Mouse (Mus musculus): ENCODE measurements around the gene Slc7a7. TPM values are rescaled to one million over a fixed set of nuclear protein-coding genes. Genes with fewer than 3 reads are reported as not detected.
A peak's percentile ranks its signal among the peaks of the same experiment; 100 is the strongest.

Gene Slc7a7
- 1 to 10 TPM; 4.6 to 8.5 (median 6.4) TPM for total RNA-seq (2022)

DNA sequence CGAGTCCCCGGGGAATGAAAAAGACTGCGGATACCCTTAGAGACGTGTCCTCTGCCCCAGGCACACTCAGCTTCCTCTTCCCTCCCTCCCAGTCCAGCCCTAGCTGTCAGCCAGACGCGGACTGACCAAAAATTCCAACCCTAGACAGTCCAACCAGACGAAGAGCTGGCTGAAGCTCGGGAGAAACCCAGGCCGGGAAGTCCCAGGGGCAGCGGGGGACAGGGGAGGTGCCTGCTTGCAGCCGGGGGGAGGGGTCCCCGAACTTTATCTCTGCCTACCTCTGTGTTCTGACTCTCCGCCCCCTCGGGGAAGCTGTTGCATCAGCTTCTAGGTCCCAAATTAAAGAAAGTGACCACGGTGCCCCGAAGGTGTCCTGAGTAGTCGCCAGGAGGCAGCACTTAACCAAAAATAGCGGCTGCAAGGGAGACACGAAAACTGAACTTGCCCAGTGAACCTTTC, at the start of gene Slc7a7:
Gene Slc7a7, minus strand, starts transcription at position 158 of the 459 bp plus-strand sequence.
- no peak for DNase-seq

DNA sequence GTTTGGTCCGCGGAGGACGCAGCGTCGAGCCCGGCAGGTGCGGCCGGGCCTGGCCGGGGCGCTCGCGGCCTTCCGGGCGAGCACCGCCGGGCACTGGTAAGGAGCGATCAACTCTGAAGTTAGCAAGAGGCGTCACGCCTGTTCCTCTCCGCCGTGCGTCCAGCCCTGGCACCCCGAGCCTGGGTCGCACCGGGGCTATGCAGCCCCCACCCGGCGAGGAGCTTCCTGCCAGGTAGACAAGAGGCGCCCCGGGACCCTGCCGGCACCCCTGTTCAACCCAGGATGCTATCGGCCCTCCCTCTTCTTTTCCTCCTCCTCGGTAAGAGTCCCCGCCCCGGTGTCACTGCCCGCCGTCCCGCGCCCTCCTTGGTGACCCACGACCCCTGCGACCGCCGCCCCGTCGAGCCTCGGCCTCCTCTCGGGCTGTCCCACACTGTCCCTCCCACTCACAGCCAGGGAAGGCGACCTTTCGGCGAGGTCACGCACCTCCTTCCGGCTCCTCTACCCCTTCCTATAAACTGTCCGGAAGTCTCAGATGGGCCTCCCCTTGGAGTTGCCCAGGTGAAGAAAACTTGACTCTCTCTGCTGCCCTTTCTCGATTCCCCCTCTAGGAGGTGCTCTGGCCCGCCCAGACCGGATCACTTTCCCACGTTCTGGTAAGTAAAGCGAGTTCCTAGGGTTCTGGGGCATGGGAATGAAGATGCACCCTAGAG, 46.9 kb upstream of the Slc7a7 start:
- peak; percentile 72 for DNase-seq

GRCm38 (mm10) chr14:54463959-54464292, 46.3 kb upstream of the Slc7a7 start, which contains the start of gene Lrp10:
Lrp10 (plus strand) TSS chr14:54464137.
- DNase-seq, result peak; percentile 83

DNA sequence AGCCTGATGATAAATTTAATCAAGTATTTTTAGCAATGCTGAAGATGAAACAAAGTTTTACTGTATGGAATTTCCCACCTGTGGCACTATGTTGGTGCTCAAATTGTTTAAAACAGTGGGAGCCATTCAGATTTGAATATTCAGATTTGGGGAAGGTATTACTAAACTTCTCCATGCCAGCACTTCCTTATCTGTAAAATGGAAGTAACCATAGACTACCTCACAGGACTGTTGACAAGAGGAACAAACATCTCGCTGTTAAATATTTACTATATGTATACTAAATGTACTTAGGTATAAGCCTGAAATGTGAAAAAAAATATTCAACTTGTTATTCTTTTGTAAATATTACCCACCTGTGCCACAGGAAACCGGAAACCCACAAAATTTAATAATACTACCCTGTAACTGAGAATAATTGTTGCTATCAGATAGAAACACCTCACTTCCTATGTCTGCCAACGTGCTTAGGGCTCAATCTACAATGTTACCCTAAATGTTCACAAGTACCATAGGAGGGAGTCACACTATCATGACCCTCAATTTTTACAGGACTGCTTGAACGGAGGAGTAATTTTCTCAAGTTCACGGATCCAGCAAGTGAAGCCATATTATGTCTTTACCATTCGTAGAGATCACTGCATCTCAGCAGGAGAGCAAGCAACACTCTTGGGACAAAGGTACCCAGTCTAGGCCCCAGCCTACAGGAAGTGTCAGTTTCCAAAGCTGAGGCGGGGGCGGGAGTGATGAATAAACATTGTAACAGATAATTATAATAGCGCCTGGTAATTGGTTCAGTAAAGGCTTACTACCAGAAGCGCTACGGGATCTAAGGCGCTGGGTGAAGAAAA, 45.8 kb upstream of the Slc7a7 start:
- DNase-seq, result no peak

DNA sequence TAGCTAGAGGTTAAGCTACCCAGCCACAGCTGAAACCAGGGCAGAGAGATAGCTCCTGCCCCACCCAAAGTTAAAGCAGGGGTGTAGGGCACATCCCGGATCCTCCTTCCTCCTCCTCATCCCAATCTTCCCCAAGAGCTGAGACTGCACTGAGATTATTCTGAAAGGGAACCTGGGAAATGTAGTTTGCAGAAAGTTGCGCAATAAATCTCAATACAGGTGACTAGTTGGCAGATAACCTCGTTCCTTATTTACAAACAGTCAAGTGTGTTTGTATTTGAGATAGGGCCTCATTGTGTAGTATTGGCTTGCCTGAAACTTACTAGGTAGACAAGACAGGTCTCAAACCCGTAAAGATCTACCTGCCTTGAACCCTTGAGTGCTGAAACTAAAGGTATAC, 44.6 kb upstream of the Slc7a7 start:
- no peak for DNase-seq

DNA sequence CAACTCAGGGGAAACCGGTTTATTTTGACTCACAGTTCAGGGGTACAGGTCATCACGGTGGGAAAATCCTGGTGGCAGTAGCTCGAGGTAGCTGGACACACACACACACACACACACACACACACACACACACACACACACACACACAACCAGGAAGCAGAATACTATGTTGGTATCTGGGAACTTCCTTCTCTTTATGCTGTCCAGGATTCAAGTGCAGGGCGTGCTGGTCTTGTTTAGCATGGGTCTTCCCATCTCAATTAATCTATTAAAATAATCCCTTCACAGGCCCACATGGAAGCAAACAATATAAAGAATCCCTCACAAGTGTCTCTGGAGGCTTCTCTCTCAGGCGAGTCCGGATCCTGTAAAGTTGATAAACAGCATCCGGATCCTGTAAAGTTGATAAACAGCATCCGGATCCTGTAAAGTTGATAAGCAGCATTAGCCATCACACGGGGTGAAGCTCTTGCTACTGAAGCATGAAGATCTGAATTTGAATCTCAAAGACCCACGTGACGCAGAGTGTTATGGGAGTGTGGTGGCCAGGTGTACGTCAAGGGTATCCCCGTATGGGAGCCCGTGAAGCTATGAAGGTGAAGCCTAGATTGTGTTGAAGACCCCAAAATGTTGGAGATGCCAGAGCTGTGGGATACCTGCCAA, 40.5 kb upstream of the Slc7a7 start:
- DNase-seq, result no peak

GRCm38 (mm10) chr14:54454669-54455528, 37.3 kb upstream of the Slc7a7 start:
- no peak for DNase-seq

DNA sequence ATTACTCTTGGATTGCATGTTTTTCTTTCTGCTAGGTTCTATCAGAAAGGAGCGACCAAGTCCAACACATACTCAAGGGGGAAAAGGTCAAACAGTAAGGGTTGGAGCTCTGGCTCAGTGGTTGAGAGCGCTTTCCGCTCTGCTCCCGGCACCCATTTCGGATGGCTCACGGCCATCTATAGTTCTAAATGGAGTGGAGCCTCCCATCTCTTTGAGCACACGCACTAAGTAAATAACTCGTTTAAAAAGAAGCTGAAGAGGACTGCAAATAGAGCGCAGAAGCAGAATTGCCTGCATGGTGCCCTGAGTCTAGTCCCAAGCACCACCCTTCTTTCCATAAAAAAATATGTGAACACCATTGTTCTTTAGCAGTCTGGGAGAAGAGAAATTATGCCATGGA, 36.0 kb upstream of the Slc7a7 start:
- DNase-seq, result no peak

DNA sequence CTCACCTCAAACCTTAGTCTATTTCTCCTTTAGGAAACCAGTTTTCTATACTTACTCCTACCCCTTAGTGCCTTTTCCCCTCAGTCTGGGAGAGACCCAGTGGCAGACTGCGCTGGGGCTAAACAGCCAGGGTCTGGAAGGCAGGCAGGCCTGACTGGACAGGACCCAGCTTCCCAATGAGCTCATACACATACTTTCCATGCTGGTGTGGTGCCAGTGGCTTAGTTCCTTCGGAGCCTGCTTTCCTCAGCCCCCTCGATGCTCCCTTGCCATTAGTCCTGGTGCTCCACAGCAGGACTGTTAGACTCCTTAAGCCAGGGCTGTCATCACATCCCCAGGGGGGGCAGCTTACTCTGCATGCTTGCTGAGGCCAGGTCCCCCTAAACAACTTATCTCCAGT, 27.9 kb upstream of the Slc7a7 start:
- DNase-seq, result no peak

DNA sequence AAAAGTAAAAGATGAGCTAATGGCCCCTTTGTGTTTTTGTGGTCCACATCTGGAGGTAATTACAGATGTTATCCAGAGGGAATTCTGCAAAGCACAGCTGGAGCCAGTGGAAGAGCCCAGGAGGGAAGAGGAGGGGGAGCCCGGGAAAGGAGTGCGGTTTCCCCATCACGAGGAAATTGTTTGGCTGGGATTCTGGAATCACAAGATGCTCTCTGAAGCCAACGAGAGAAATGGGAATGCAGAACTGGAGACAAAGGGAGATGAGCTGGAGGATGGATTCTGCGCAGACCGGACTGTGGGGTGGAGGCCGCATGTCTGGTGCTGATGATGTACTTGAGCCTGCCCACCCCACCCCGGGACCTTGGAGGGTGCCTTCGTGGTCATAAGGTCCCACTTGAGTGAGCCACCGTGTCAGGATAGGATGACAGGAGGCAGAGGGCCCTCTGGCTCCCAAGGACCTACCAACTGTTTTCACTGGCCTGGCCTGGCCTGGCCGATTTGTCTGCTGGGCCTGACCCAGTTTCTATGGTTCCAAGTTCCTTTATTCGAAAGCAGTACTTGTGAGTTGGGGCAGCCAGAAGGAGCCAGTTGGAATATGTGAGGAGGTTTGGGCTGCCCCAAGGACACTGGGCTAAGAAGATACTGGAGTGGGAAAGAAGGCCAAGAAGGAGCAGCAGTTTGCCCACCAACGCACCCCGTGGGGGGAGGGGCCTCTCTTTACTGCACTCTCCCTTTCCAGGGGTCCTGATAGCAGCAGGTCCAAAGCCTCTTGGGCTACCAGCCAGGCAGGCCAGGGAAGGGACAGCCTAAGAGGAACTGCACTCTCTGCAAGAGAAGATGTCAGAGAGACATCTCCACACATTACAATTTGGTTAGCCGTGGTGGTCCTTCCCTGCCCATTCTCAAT, 26.4 kb upstream of the Slc7a7 start:
- DNase-seq, result no peak

DNA sequence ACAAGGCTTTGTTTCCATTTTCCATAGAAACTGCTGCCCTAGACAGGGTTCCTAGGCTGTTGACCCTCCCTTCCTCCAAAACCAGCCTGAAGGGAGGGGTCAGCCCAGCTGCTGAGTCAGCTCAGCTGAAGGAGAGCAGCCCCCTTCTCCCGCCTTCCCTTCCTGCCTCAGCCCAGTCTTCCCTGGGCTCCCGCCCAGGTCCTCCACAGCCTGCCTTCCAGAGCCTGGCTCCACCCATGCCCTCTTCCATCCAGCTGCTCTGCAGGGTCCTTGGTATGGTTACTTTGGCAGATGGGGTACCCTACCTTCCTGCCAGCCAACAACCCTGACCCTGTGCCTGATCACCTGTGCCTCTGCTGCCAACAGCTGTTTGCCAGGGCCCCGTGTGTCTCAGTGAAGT, 25.6 kb upstream of the Slc7a7 start:
- DNase-seq, result no peak

- DNase-seq, result no peak
Measured at GRCm38 (mm10) chr14:54442548-54442947, 25.0 kb upstream of the Slc7a7 start.

DNA sequence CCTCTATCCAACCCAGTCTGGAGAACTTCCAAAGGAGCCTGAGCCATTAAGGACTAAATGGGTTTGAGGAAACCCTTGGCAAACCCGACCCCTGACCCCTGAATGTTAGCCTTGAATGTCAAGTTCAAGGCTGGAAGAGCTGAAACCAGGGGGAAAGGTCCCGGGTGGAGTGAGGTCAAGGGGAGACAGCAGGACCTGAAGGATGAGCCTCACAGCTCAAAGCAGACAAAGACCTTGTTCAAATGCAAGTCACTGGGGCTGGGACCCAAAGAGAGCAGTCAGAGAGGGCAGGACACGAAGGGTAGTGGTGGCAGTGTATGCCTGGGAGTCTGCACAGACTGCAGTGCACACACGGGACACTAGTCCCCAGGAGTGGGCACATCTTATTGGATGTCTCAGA, 23.8 kb upstream of the Slc7a7 start:
- DNase-seq, result no peak

GRCm38 (mm10) chr14:54440538-54440937, 23.0 kb upstream of the Slc7a7 start:
- no peak for DNase-seq

- no peak for DNase-seq
Measured at GRCm38 (mm10) chr14:54439610-54440009, 22.0 kb upstream of the Slc7a7 start.

- no peak for DNase-seq
Measured at GRCm38 (mm10) chr14:54439155-54439554, 21.6 kb upstream of the Slc7a7 start.

DNA sequence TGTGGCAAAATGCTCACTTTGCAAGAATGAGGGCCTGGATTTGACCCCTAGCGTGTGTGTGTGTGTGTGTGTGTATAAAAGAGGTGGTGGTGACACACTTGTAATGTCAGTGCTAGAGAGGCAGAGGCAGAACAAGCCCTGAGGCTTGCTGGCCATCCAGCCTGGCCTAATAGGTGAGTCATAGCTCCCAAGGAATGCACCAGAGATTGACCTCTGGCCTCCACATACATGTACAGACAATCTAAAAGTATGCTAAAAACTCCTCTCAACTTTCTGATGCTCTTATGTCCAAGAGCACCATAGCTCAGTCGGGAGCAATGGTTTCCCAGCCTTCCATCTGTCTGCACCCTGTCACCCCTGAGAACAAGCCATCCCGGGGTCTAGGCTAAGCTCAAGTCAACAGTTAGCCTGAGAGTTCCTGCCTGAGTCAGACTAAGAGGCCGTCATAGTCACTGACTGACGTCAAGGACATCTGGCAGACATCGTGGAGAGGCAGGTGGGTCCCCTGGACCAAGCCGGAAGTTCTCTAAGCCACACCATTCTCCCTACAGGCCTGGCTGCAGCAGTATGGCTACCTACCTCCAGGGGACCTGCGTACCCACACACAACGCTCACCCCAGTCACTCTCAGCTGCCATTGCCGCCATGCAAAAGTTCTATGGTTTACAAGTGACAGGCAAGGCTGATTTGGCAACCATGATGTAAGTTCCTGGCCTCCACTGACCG, 17.8 kb upstream of the Slc7a7 start:
- DNase-seq, result no peak

GRCm38 (mm10) chr14:54433941-54434531, 16.5 kb upstream of the Slc7a7 start:
- DNase-seq, result no peak

GRCm38 (mm10) chr14:54432837-54433830, 15.6 kb upstream of the Slc7a7 start:
- DNase-seq, result no peak

Measured in adrenal gland, adult 8-10 months (tissue).